Mouse (Mus musculus): ENCODE measurements at regions not wholly inside any gene's neighbourhood (a gene's known extent, or its start where the extent isn't known, plus 50 kb on each side); places are given as distances from the start of the nearest gene placed in this dataset.

- TF ChIP-seq CTCF (IDR thresholded peaks at IDR 0.05; ENCODE audit: extremely low read depth, insufficient read length, insufficient replicate concordance, low read depth, low read length) (no peak), POLR2A (IDR thresholded peaks at IDR 0.05; ENCODE audit: low read depth, low read length) (no peak)
- WGBS = 78% methylated on average over 7 of the region's 7 CpGs
- Histone ChIP-seq H3K36me3 (ENCODE audit: control insufficient read depth, insufficient read depth, low read length) (no peaks in the 10 kb centered on the region), H3K4me3 (ENCODE audit: low read depth, low read length) (no peak overlapping the region), H3K27ac (ENCODE audit: insufficient read depth, low read depth, low read length) (no peak overlapping the region), H3K4me1 (ENCODE audit: control insufficient read depth, insufficient read depth, insufficient read length, low read length) (no peaks in the 10 kb centered on the region), H3K27me3 (ENCODE audit: control insufficient read depth, insufficient read depth, low read length) (no peaks in the 10 kb centered on the region)
These were observed 462.2 kb downstream of the Cd83 start for GRCm38 (mm10) chr13:44246714-44247251.

GRCm38 (mm10) chr13:44247861-44248260 is 463.3 kb downstream of the Cd83 start:
- no peaks in the 10 kb centered on the region for H3K4me1 ChIP-seq (ENCODE audit: control insufficient read depth, insufficient read depth, insufficient read length, low read length)
- WGBS = 84% methylated on average over 11 of the region's 11 CpGs
- no peak for TF ChIP-seq CTCF (IDR thresholded peaks at IDR 0.05; ENCODE audit: extremely low read depth, insufficient read length, insufficient replicate concordance, low read depth, low read length)
- no peak for TF ChIP-seq POLR2A (IDR thresholded peaks at IDR 0.05; ENCODE audit: low read depth, low read length)
- H3K4me3 ChIP-seq (ENCODE audit: low read depth, low read length) = no peak overlapping the region
- H3K27ac ChIP-seq (ENCODE audit: insufficient read depth, low read depth, low read length) = no peak overlapping the region
- no peaks in the 10 kb centered on the region for H3K36me3 ChIP-seq (ENCODE audit: control insufficient read depth, insufficient read depth, low read length)
- no peaks in the 10 kb centered on the region for H3K27me3 ChIP-seq (ENCODE audit: control insufficient read depth, insufficient read depth, low read length)

GRCm38 (mm10) chr13:44248401-44248800 is 463.8 kb downstream of the Cd83 start:
- Histone ChIP-seq H3K36me3 (ENCODE audit: control insufficient read depth, insufficient read depth, low read length) (no peaks in the 10 kb centered on the region), H3K27me3 (ENCODE audit: control insufficient read depth, insufficient read depth, low read length) (no peaks in the 10 kb centered on the region), H3K27ac (ENCODE audit: insufficient read depth, low read depth, low read length) (no peak overlapping the region), H3K4me1 (ENCODE audit: control insufficient read depth, insufficient read depth, insufficient read length, low read length) (no peaks in the 10 kb centered on the region), H3K4me3 (ENCODE audit: low read depth, low read length) (no peak overlapping the region)
- whole genome bisulfite sequencing = 54% methylated on average over 8 of the region's 8 CpGs
- no peak for TF ChIP-seq POLR2A (IDR thresholded peaks at IDR 0.05; ENCODE audit: low read depth, low read length)
- no peak for TF ChIP-seq CTCF (IDR thresholded peaks at IDR 0.05; ENCODE audit: extremely low read depth, insufficient read length, insufficient replicate concordance, low read depth, low read length)

GRCm38 (mm10) chr13:44249119-44249518 is 464.5 kb downstream of the Cd83 start:
- Histone ChIP-seq H3K27me3 (ENCODE audit: control insufficient read depth, insufficient read depth, low read length) (no peaks in the 10 kb centered on the region), H3K4me1 (ENCODE audit: control insufficient read depth, insufficient read depth, insufficient read length, low read length) (no peaks in the 10 kb centered on the region), H3K36me3 (ENCODE audit: control insufficient read depth, insufficient read depth, low read length) (no peaks in the 10 kb centered on the region), H3K27ac (ENCODE audit: insufficient read depth, low read depth, low read length) (no peak overlapping the region), H3K4me3 (ENCODE audit: low read depth, low read length) (no peak overlapping the region)
- TF ChIP-seq CTCF (IDR thresholded peaks at IDR 0.05; ENCODE audit: extremely low read depth, insufficient read length, insufficient replicate concordance, low read depth, low read length) = no peak
- no peak for TF ChIP-seq POLR2A (IDR thresholded peaks at IDR 0.05; ENCODE audit: low read depth, low read length)
- WGBS = 74% methylated on average over 2 of the region's 2 CpGs

GRCm38 (mm10) chr13:44250474-44251201 is 466.1 kb downstream of the Cd83 start:
- WGBS = 89% methylated on average over 11 of the region's 11 CpGs
- Histone ChIP-seq H3K4me1 (ENCODE audit: control insufficient read depth, insufficient read depth, insufficient read length, low read length) (no peaks in the 10 kb centered on the region), H3K36me3 (ENCODE audit: control insufficient read depth, insufficient read depth, low read length) (no peaks in the 10 kb centered on the region)

GRCm38 (mm10) chr13:44251503-44251902 is 466.9 kb downstream of the Cd83 start:
- H3K36me3 ChIP-seq (ENCODE audit: control insufficient read depth, insufficient read depth, low read length) = no peaks in the 10 kb centered on the region
- no peaks in the 10 kb centered on the region for H3K4me1 ChIP-seq (ENCODE audit: control insufficient read depth, insufficient read depth, insufficient read length, low read length)
- H3K4me3 ChIP-seq (ENCODE audit: low read depth, low read length) = no peak overlapping the region
- TF ChIP-seq POLR2A (IDR thresholded peaks at IDR 0.05; ENCODE audit: low read depth, low read length) = no peak
- TF ChIP-seq CTCF (IDR thresholded peaks at IDR 0.05; ENCODE audit: extremely low read depth, insufficient read length, insufficient replicate concordance, low read depth, low read length) = no peak
- H3K27ac ChIP-seq (ENCODE audit: insufficient read depth, low read depth, low read length) = no peak overlapping the region
- WGBS = 69% methylated on average over 1 of the region's 1 CpGs
- H3K27me3 ChIP-seq (ENCODE audit: control insufficient read depth, insufficient read depth, low read length) = no peaks in the 10 kb centered on the region

More at GRCm38 (mm10) chr13:44250474-44251201, 466.1 kb downstream of the Cd83 start:
- no peak overlapping the region for H3K4me3 ChIP-seq (ENCODE audit: low read depth, low read length)
- no peak for TF ChIP-seq POLR2A (IDR thresholded peaks at IDR 0.05; ENCODE audit: low read depth, low read length)
- TF ChIP-seq CTCF (IDR thresholded peaks at IDR 0.05; ENCODE audit: extremely low read depth, insufficient read length, insufficient replicate concordance, low read depth, low read length) = no peak
- no peaks in the 10 kb centered on the region for H3K27me3 ChIP-seq (ENCODE audit: control insufficient read depth, insufficient read depth, low read length)
- no peak overlapping the region for H3K27ac ChIP-seq (ENCODE audit: insufficient read depth, low read depth, low read length)

- H3K4me3 ChIP-seq (ENCODE audit: low read depth, low read length) = no peak overlapping the region
- H3K4me1 ChIP-seq (ENCODE audit: control insufficient read depth, insufficient read depth, insufficient read length, low read length) = no peaks in the 10 kb centered on the region
- 88% methylated on average over 3 of the region's 3 CpGs for WGBS
- H3K36me3 ChIP-seq (ENCODE audit: control insufficient read depth, insufficient read depth, low read length) = no peaks in the 10 kb centered on the region
- H3K27ac ChIP-seq (ENCODE audit: insufficient read depth, low read depth, low read length) = no peak overlapping the region
- TF ChIP-seq POLR2A (IDR thresholded peaks at IDR 0.05; ENCODE audit: low read depth, low read length) (no peak), CTCF (IDR thresholded peaks at IDR 0.05; ENCODE audit: extremely low read depth, insufficient read length, insufficient replicate concordance, low read depth, low read length) (no peak)
- no peaks in the 10 kb centered on the region for H3K27me3 ChIP-seq (ENCODE audit: control insufficient read depth, insufficient read depth, low read length)
These were observed 467.9 kb downstream of the Cd83 start for GRCm38 (mm10) chr13:44252496-44252895.

Data from small intestine, adult 2 months (tissue).